Mouse (Mus musculus) forebrain, embryonic 11.5 days (tissue): Measurements from ENCODE around the gene Nprl3. TPM values are rescaled to one million over a fixed set of nuclear protein-coding genes. Genes with fewer than 3 reads are reported as not detected.

ENCODE experiments used
- polyA plus RNA-seq: library from polyadenylated mRNA; unstranded; fragments of >200 nt; fragmentation: Nextera tagmentation; extraction: Ambion mirVana; gene quantifications from 2 replicates; pipeline ENCODE4 v1.2.1, GENCODE M21; 2014

Gene Nprl3
- polyA plus RNA-seq, 1 experiment from 2014 or later, result 44.5 TPM

Other genes starting within 250 kb of the Nprl3 start
- gene Il9r, start 67.4 kb downstream of the Nprl3 start, polyA plus RNA-seq, result not detected in 2 replicates
- gene Snrnp25, start 62.3 kb downstream of the Nprl3 start, polyA plus RNA-seq, result 86.2 and 92.7 TPM in 2 replicates
- 20.4 and 21.3 TPM in 2 replicates for gene Rhbdf1, start 45.4 kb downstream of the Nprl3 start, polyA plus RNA-seq
- 27.7 and 28.0 TPM in 2 replicates for gene Mpg, start 41.2 kb downstream of the Nprl3 start, polyA plus RNA-seq
- gene Hba-x, start 8.7 kb upstream of the Nprl3 start, polyA plus RNA-seq, result 3,449 and 3,516 TPM in 2 replicates
- gene Hba-a1, start 15.8 kb upstream of the Nprl3 start, polyA plus RNA-seq, result 3,025 and 3,069 TPM in 2 replicates
- 5.8 and 6.3 TPM in 2 replicates for gene Hbq1b, start 19.3 kb upstream of the Nprl3 start, polyA plus RNA-seq
- gene Hba-a2, start 28.8 kb upstream of the Nprl3 start, polyA plus RNA-seq, result 5,773 and 5,896 TPM in 2 replicates
- not detected in 2 replicates for gene Hbq1a, start 32.4 kb upstream of the Nprl3 start, polyA plus RNA-seq
- gene Sh3pxd2b, start 80.1 kb upstream of the Nprl3 start, polyA plus RNA-seq, result 27.7 and 28.4 TPM in 2 replicates
- gene Ubtd2, start 187.7 kb upstream of the Nprl3 start, polyA plus RNA-seq, result 72.2 and 79.6 TPM in 2 replicates